Mouse (Mus musculus): ENCODE measurements around the gene Bicdl1. TPM values are rescaled to one million over a fixed set of nuclear protein-coding genes. Genes with fewer than 3 reads are reported as not detected.
"Not testable (repeated sequence)": the region's sequence is repeated elsewhere in the genome, so short reads cannot be mapped to it uniquely, and the experiment has no call there.

The Bicdl1 gene
- polyA plus RNA-seq, 1 experiment from 2014 or later: 28.3 TPM

GRCm38 (mm10) chr5:115752883-115753282 is 21.5 kb upstream of the Bicdl1 start:
- Histone ChIP-seq H3K36me3 (no peaks in the 10 kb centered on the region), H3K4me3 (no peak overlapping the region), H3K4me2 (no peak overlapping the region), H3K9me3 (peaks cover 3% of the 10 kb centered on the region; the same call in 1 of the 2 replicates), H3K27ac (no peak overlapping the region), H3K4me1 (replicated peaks) (no peaks in the 10 kb centered on the region), H3K27me3 (no peaks in the 10 kb centered on the region), H3K9ac (no peak overlapping the region)
- WGBS: 86% methylated on average over 5 of the region's 5 CpGs
- ATAC-seq (ENCODE audit: low FRiP score): no peak

- not testable (repeated sequence) for H3K4me1 ChIP-seq (replicated peaks); H3K27ac ChIP-seq; H3K4me2 ChIP-seq; H3K9ac ChIP-seq; H3K27me3 ChIP-seq; H3K4me3 ChIP-seq; H3K36me3 ChIP-seq; H3K9me3 ChIP-seq; ATAC-seq (ENCODE audit: low FRiP score)
- 71% methylated on average over 9 of the region's 9 CpGs for WGBS
These were observed 20.5 kb upstream of the Bicdl1 start for GRCm38 (mm10) chr5:115751916-115752315.

GRCm38 (mm10) chr5:115748316-115748715 is 16.9 kb upstream of the Bicdl1 start:
- H3K9ac ChIP-seq: no peak overlapping the region
- WGBS: 60% methylated on average over 7 of the region's 8 CpGs
- no peaks in the 10 kb centered on the region for H3K27me3 ChIP-seq
- peaks cover 3% of the 10 kb centered on the region; the same call in 1 of the 2 replicates for H3K9me3 ChIP-seq
- no peak overlapping the region for H3K4me2 ChIP-seq
- ATAC-seq (ENCODE audit: low FRiP score): no peak
- H3K4me3 ChIP-seq: no peak overlapping the region
- H3K4me1 ChIP-seq (replicated peaks): no peaks in the 10 kb centered on the region
- H3K36me3 ChIP-seq: no peaks in the 10 kb centered on the region
- no peak overlapping the region for H3K27ac ChIP-seq

GRCm38 (mm10) chr5:115745319-115745718 is 13.9 kb upstream of the Bicdl1 start:
- Histone ChIP-seq H3K27ac (no peak overlapping the region), H3K9ac (no peak overlapping the region)

GRCm38 (mm10) chr5:115738032-115738431 is 6.6 kb upstream of the Bicdl1 start:
- Histone ChIP-seq H3K36me3 (no peaks in the 10 kb centered on the region), H3K4me3 (no peak overlapping the region), H3K27me3 (peaks cover 6% of the 10 kb centered on the region; the same call in 1 of the 2 replicates), H3K9ac (no peak overlapping the region), H3K4me2 (no peak overlapping the region), H3K9me3 (0 out of 2 replicates have a peak, but pooled peaks cover 3% of the 10 kb centered on the region), H3K4me1 (replicated peaks) (0 out of 2 replicates have a peak, but pooled peaks cover 3% of the 10 kb centered on the region), H3K27ac (no peak overlapping the region)
- WGBS: 96% methylated on average over 5 of the region's 5 CpGs
- no peak for ATAC-seq (ENCODE audit: low FRiP score)

More at GRCm38 (mm10) chr5:115745319-115745718, 13.9 kb upstream of the Bicdl1 start:
- H3K27me3 ChIP-seq: no peaks in the 10 kb centered on the region
- H3K4me1 ChIP-seq (replicated peaks): no peaks in the 10 kb centered on the region
- 86% methylated on average over 15 of the region's 15 CpGs for whole genome bisulfite sequencing
- H3K9me3 ChIP-seq: no peaks in the 10 kb centered on the region
- H3K36me3 ChIP-seq: no peaks in the 10 kb centered on the region
- H3K4me2 ChIP-seq: no peak overlapping the region
- ATAC-seq (ENCODE audit: low FRiP score): no peak
- H3K4me3 ChIP-seq: no peak overlapping the region

GRCm38 (mm10) chr5:115734570-115734969 is 3.1 kb upstream of the Bicdl1 start:
- Histone ChIP-seq H3K27me3 (peaks cover 10% of the 10 kb centered on the region), H3K36me3 (no peaks in the 10 kb centered on the region), H3K27ac (no peak overlapping the region), H3K9ac (no peak overlapping the region), H3K4me1 (replicated peaks) (peaks cover 19% of the 10 kb centered on the region), H3K4me3 (no peak overlapping the region), H3K9me3 (0 out of 2 replicates have a peak, but pooled peaks cover 3% of the 10 kb centered on the region), H3K4me2 (no peak overlapping the region)
- WGBS: 88% methylated on average over 2 of the region's 2 CpGs
- ATAC-seq (ENCODE audit: low FRiP score): no peak

- H3K4me2 ChIP-seq: peak overlapping the region; percentile 68
- peak overlapping the region; percentile 98 for H3K27ac ChIP-seq
- peak overlapping the region; percentile 90 for H3K4me3 ChIP-seq
- peaks cover 30% of the 10 kb centered on the region for H3K4me1 ChIP-seq (replicated peaks)
- H3K27me3 ChIP-seq: peaks cover 14% of the 10 kb centered on the region
- H3K9me3 ChIP-seq: 0 out of 2 replicates have a peak, but pooled peaks cover under 1% of the 10 kb centered on the region
- ATAC-seq (ENCODE audit: low FRiP score): peak; percentile 79
- under 1% methylated on average over 9 of the region's 9 CpGs for WGBS
- H3K9ac ChIP-seq: peak overlapping the region; percentile 67
- no peaks in the 10 kb centered on the region for H3K36me3 ChIP-seq
These were observed 1.4 kb upstream of the Bicdl1 start for GRCm38 (mm10) chr5:115732849-115733216.

- under 1% methylated on average over 27 of the region's 91 CpGs for WGBS
- Histone ChIP-seq H3K4me3 (peak overlapping the region; percentile 90), H3K4me1 (replicated peaks) (peaks cover 30% of the 10 kb centered on the region), H3K27me3 (peaks cover 14% of the 10 kb centered on the region), H3K9me3 (no peaks in the 10 kb centered on the region), H3K27ac (peak overlapping the region; percentile 98), H3K9ac (peak overlapping the region; percentile 93), H3K4me2 (peak overlapping the region; percentile 68), H3K36me3 (no peaks in the 10 kb centered on the region)
- peak; percentile 92 for ATAC-seq (ENCODE audit: low FRiP score)
These were observed 891 bp upstream of the Bicdl1 start for GRCm38 (mm10) chr5:115732176-115732848.

- peaks cover 14% of the 10 kb centered on the region for H3K27me3 ChIP-seq
- H3K4me2 ChIP-seq: peak overlapping the region; percentile 68
- ATAC-seq (ENCODE audit: low FRiP score): no peak; the same call in 1 of the 2 replicates
- H3K9ac ChIP-seq: peak overlapping the region; percentile 93
- H3K4me3 ChIP-seq: peak overlapping the region; percentile 90
- peaks cover 30% of the 10 kb centered on the region for H3K4me1 ChIP-seq (replicated peaks)
- H3K36me3 ChIP-seq: no peaks in the 10 kb centered on the region
- WGBS: 1% methylated on average over 44 of the region's 72 CpGs
- peak overlapping the region; percentile 98 for H3K27ac ChIP-seq
- H3K9me3 ChIP-seq: no peaks in the 10 kb centered on the region
These were observed 333 bp upstream of the Bicdl1 start for GRCm38 (mm10) chr5:115731732-115732175.

GRCm38 (mm10) chr5:115730314-115730713 is 1.1 kb downstream of the Bicdl1 start:
- peak overlapping the region; percentile 93 for H3K9ac ChIP-seq
- H3K27ac ChIP-seq: 0 out of 2 replicates have a peak overlapping the region, but pooled peaks have one; percentile 98
- no peaks in the 10 kb centered on the region for H3K36me3 ChIP-seq
- WGBS: 64% methylated on average over 5 of the region's 5 CpGs
- ATAC-seq (ENCODE audit: low FRiP score): no peak
- peak overlapping the region; percentile 90 for H3K4me3 ChIP-seq
- H3K27me3 ChIP-seq: peaks cover 14% of the 10 kb centered on the region
- peaks cover 30% of the 10 kb centered on the region for H3K4me1 ChIP-seq (replicated peaks)
- H3K4me2 ChIP-seq: peak overlapping the region; percentile 68
- H3K9me3 ChIP-seq: no peaks in the 10 kb centered on the region

- Histone ChIP-seq H3K4me1 (replicated peaks) (peaks cover 27% of the 10 kb centered on the region), H3K4me3 (no peak overlapping the region), H3K27me3 (peaks cover 8% of the 10 kb centered on the region), H3K36me3 (peaks cover 18% of the 10 kb centered on the region), H3K9ac (no peak overlapping the region), H3K27ac (no peak overlapping the region), H3K9me3 (no peaks in the 10 kb centered on the region), H3K4me2 (no peak overlapping the region)
- no peak for ATAC-seq (ENCODE audit: low FRiP score)
- 81% methylated on average over 8 of the region's 8 CpGs for WGBS
These were observed 4.8 kb downstream of the Bicdl1 start for GRCm38 (mm10) chr5:115726581-115726980.

GRCm38 (mm10) chr5:115726019-115726418 is 5.4 kb downstream of the Bicdl1 start:
- no peaks in the 10 kb centered on the region for H3K9me3 ChIP-seq
- peaks cover 8% of the 10 kb centered on the region for H3K27me3 ChIP-seq
- H3K4me1 ChIP-seq (replicated peaks): peaks cover 29% of the 10 kb centered on the region
- H3K27ac ChIP-seq: no peak overlapping the region
- peaks cover 18% of the 10 kb centered on the region for H3K36me3 ChIP-seq
- no peak overlapping the region for H3K9ac ChIP-seq
- ATAC-seq (ENCODE audit: low FRiP score): no peak
- no peak overlapping the region for H3K4me2 ChIP-seq
- H3K4me3 ChIP-seq: no peak overlapping the region
- WGBS: 84% methylated on average over 16 of the region's 16 CpGs

- Histone ChIP-seq H3K9ac (no peak overlapping the region), H3K4me3 (no peak overlapping the region), H3K4me1 (replicated peaks) (peaks cover 18% of the 10 kb centered on the region), H3K9me3 (no peaks in the 10 kb centered on the region), H3K27ac (no peak overlapping the region), H3K4me2 (no peak overlapping the region), H3K27me3 (peaks cover 2% of the 10 kb centered on the region), H3K36me3 (peaks cover 18% of the 10 kb centered on the region)
- no peak for ATAC-seq (ENCODE audit: low FRiP score)
- 92% methylated on average over 10 of the region's 10 CpGs for WGBS
These were observed 7.0 kb downstream of the Bicdl1 start for GRCm38 (mm10) chr5:115724422-115724821.

Data from hindbrain, embryonic 13.5 days (tissue).